Mouse (Mus musculus): ENCODE measurements around the gene Zfp944. TPM values are rescaled to one million over a fixed set of nuclear protein-coding genes. Genes with fewer than 3 reads are reported as not detected.
"Not testable (repeated sequence)": the region's sequence is repeated elsewhere in the genome, so short reads cannot be mapped to it uniquely, and the experiment has no call there.

The Zfp944 gene
- polyA plus RNA-seq (2015; fragmentation: Nextera tagmentation; extraction: Ambion mirVana): 20.9 and 24.5 TPM in 2 replicates

DNA sequence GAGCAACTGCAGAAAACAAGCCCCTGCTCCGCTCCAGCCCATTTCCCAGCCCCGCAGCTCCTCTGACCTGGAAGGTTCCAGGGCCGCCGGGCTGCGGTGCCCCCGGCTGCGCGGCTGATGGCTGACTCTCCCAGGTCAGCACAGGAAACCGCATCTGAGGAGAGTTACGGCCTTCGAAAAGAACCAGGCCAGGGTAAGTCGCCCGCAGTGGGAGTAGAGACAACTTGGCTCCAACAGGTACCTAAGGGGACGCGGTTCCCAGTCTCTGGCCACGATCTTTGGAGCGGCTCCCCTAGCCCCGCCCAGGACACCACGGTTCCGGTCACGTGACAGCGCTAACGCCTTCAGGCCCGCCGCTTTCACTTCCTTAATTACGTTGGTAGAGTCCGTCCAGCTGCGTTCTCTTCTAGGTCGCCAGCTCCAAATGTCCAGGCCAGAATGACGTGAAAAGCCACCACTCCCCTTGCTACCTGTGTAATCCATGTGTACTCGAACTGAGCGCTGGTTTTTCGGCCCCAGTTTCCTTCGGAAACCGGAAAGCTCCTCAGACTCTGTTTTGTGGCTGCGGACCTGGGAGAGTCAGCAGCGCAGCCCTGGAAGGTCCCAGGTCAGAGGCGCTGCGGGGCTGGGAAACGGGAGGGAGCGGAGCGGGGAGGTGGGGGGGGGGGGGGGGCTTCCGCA lies at the start of gene Zfp944, which contains the start of gene Zfp758:
Gene Zfp944 (minus strand): TSS at position 300 of the 681 bp plus-strand sequence.
Gene Zfp758 (plus strand): TSS at position 353 of the 681 bp plus-strand sequence.
- Histone ChIP-seq H3K9ac (replicated peaks; ENCODE audit: low read depth, low read length) (peak within 1 kb of the TSS; percentile 73), H3K27ac (ENCODE audit: low read length) (peak within 1 kb of the TSS; percentile 33; the same call in 1 of the 2 replicates), H3K4me2 (ENCODE audit: low read length) (peak within 1 kb of the TSS; percentile 64), H3K4me3 (replicated peaks; ENCODE audit: low read length) (peak within 1 kb of the TSS; percentile 64), H3K4me1 (replicated peaks; ENCODE audit: control insufficient read depth, insufficient read depth, low read length) (peaks cover 14% of the 10 kb centered on the region)
- not testable (repeated sequence) for H3K9me3 ChIP-seq (ENCODE audit: control insufficient read depth, low read length); H3K36me3 ChIP-seq (ENCODE audit: control insufficient read depth, insufficient read depth); H3K27me3 ChIP-seq (replicated peaks; ENCODE audit: control insufficient read depth, insufficient read depth, low read length)
- 0% methylated on average over 24 of the region's 43 CpGs for WGBS
- peak; percentile 97 for ATAC-seq

DNA sequence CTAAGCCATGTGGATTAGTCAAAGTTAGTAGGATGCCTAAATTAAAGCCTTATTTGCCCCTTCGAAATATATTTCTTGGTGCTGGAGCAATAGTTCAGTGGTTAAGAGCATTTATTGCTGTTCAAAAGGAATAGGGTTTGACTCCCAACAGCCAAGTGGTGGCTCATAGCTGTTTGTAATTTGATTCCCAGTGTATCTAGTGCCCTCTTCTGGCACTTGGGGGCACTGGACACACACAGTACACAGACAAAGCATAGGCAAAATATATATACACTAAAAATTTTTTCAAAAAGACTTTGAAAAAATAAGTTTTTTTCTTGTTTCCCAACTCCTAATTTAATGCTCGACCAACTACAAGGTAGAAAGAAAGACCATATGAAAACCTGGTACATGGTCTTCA lies 49.6 kb upstream of the Zfp944 start:
- WGBS: 74% methylated on average over 2 of the region's 2 CpGs
- no peaks in the 10 kb centered on the region for H3K36me3 ChIP-seq (ENCODE audit: control insufficient read depth, insufficient read depth)
- no peaks in the 10 kb centered on the region for H3K4me1 ChIP-seq (replicated peaks; ENCODE audit: control insufficient read depth, insufficient read depth, low read length)
- H3K4me3 ChIP-seq (replicated peaks; ENCODE audit: low read length): no peak overlapping the region
- no peaks in the 10 kb centered on the region for H3K27me3 ChIP-seq (replicated peaks; ENCODE audit: control insufficient read depth, insufficient read depth, low read length)
- H3K4me2 ChIP-seq (ENCODE audit: low read length): no peak overlapping the region
- no peak overlapping the region for H3K27ac ChIP-seq (ENCODE audit: low read length)
- no peaks in the 10 kb centered on the region for H3K9me3 ChIP-seq (ENCODE audit: control insufficient read depth, low read length)
- no peak for ATAC-seq
- H3K9ac ChIP-seq (replicated peaks; ENCODE audit: low read depth, low read length): no peak overlapping the region

DNA sequence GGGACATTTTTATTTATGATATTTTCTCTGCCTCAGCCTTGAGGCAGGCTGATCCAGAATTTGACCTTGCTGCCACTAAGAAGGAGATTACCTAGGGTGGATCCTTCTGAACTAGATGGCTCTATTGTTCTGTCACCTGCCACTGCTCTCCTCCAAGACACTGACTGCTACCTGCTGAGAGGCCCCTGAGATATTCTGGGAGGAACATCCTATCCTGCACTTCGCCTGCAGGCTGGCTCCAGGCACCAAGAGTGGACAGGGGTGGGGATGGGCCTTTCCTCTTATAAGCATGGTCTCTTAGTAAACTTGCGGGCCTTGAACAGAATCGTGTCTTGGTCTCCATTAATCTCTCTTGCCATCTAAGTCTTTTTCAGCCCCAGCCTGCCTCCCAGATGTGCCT lies 2.7 kb upstream of the Zfp944 start:
- ATAC-seq: no peak
- H3K4me3 ChIP-seq (replicated peaks; ENCODE audit: low read length): no peak overlapping the region
- no peak overlapping the region for H3K9ac ChIP-seq (replicated peaks; ENCODE audit: low read depth, low read length)
- peaks cover 14% of the 10 kb centered on the region for H3K4me1 ChIP-seq (replicated peaks; ENCODE audit: control insufficient read depth, insufficient read depth, low read length)
- H3K27me3 ChIP-seq (replicated peaks; ENCODE audit: control insufficient read depth, insufficient read depth, low read length): no peaks in the 10 kb centered on the region
- H3K27ac ChIP-seq (ENCODE audit: low read length): no peak overlapping the region
- no peak overlapping the region for H3K4me2 ChIP-seq (ENCODE audit: low read length)
- peaks cover 20% of the 10 kb centered on the region for H3K9me3 ChIP-seq (ENCODE audit: control insufficient read depth, low read length)
- H3K36me3 ChIP-seq (ENCODE audit: control insufficient read depth, insufficient read depth): peaks cover 7% of the 10 kb centered on the region
- WGBS: 90% methylated on average over 3 of the region's 3 CpGs

DNA sequence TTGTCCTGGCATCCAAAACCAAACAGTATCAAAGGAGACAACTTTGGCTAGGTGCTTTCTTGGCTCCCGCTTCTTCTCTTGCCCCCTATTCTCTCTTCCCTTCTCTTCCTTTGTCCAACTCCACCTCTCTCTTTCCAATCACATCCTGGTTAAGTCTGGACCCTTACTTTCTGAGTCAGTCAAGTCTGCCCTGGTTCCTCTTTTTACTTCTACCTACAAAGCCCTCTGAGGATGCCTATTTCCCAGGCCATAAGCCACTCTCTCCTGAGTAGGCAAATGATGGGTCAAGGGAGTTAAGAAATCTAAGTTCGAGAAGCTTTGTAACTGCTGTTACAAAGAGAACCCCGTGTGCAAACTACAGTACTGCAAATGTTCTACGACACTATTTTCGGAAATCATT lies 628 bp downstream of the Zfp944 start:
- ATAC-seq: peak; percentile 14; the same call in 1 of the 2 replicates
- H3K27ac ChIP-seq (ENCODE audit: low read length): no peak overlapping the region
- no peaks in the 10 kb centered on the region for H3K27me3 ChIP-seq (replicated peaks; ENCODE audit: control insufficient read depth, insufficient read depth, low read length)
- peak overlapping the region; percentile 64 for H3K4me3 ChIP-seq (replicated peaks; ENCODE audit: low read length)
- H3K9ac ChIP-seq (replicated peaks; ENCODE audit: low read depth, low read length): peak overlapping the region; percentile 26; the same call in 1 of the 2 replicates
- peak overlapping the region; percentile 64 for H3K4me2 ChIP-seq (ENCODE audit: low read length)
- peaks cover 6% of the 10 kb centered on the region; the same call in 1 of the 2 replicates for H3K9me3 ChIP-seq (ENCODE audit: control insufficient read depth, low read length)
- H3K4me1 ChIP-seq (replicated peaks; ENCODE audit: control insufficient read depth, insufficient read depth, low read length): peaks cover 14% of the 10 kb centered on the region
- peaks cover 4% of the 10 kb centered on the region; the same call in 1 of the 2 replicates for H3K36me3 ChIP-seq (ENCODE audit: control insufficient read depth, insufficient read depth)
- 28% methylated on average over 5 of the region's 5 CpGs for WGBS

DNA sequence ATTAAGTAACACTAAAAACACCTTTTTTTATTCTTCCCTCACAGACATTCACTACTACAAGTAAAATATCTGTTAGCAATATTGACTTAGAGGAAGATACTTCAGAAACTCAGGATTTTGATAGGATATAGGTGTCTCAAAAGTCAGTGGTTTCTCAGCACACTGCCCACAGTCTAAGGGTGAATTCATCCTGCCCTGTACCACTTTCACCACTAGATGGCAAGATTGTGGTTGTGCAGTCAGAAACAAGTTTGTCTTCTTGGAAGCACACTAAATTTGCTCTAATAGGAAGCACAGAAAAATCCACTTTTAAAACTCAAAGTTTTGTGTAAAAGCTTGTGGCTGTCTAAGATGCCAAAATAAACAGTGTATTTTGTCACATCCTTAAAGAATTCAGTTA lies 8.4 kb downstream of the Zfp944 start:
- Histone ChIP-seq H3K9me3 (ENCODE audit: control insufficient read depth, low read length) (no peaks in the 10 kb centered on the region), H3K4me1 (replicated peaks; ENCODE audit: control insufficient read depth, insufficient read depth, low read length) (no peaks in the 10 kb centered on the region)

DNA sequence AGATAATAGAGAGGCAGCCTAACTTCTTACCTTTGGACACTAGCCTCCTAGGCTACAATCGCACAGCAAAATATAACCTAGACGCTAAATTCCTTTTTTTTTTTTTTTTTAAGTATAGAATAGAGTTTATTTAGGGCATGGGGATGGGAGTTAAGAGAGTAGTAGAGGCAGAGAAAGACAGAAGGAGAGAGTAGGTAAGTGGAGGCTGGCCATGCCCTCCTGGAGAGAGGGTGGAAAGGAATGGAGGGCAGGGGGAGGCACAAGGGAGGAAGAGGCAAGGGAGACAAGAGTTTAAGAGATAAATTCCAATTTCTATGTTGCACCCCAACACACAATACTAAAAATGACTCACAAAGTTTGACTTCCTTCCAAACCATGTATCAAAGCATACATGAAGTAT lies 46.0 kb downstream of the Zfp944 start:
- WGBS: 20% methylated on average over 2 of the region's 2 CpGs
- not testable (repeated sequence) for H3K27ac ChIP-seq (ENCODE audit: low read length); H3K36me3 ChIP-seq (ENCODE audit: control insufficient read depth, insufficient read depth); H3K27me3 ChIP-seq (replicated peaks; ENCODE audit: control insufficient read depth, insufficient read depth, low read length); H3K4me1 ChIP-seq (replicated peaks; ENCODE audit: control insufficient read depth, insufficient read depth, low read length); H3K9me3 ChIP-seq (ENCODE audit: control insufficient read depth, low read length); ATAC-seq
- peak overlapping the region; percentile 58 for H3K4me2 ChIP-seq (ENCODE audit: low read length)
- peak overlapping the region; percentile 60 for H3K4me3 ChIP-seq (replicated peaks; ENCODE audit: low read length)
- H3K9ac ChIP-seq (replicated peaks; ENCODE audit: low read depth, low read length): peak overlapping the region; percentile 50

More for the DNA sequence above, 8.4 kb downstream of the Zfp944 start:
- Histone ChIP-seq H3K4me2 (ENCODE audit: low read length) (no peak overlapping the region), H3K36me3 (ENCODE audit: control insufficient read depth, insufficient read depth) (peaks cover 9% of the 10 kb centered on the region), H3K9ac (replicated peaks; ENCODE audit: low read depth, low read length) (no peak overlapping the region), H3K4me3 (replicated peaks; ENCODE audit: low read length) (no peak overlapping the region), H3K27me3 (replicated peaks; ENCODE audit: control insufficient read depth, insufficient read depth, low read length) (no peaks in the 10 kb centered on the region), H3K27ac (ENCODE audit: low read length) (no peak overlapping the region)
- ATAC-seq: no peak

DNA sequence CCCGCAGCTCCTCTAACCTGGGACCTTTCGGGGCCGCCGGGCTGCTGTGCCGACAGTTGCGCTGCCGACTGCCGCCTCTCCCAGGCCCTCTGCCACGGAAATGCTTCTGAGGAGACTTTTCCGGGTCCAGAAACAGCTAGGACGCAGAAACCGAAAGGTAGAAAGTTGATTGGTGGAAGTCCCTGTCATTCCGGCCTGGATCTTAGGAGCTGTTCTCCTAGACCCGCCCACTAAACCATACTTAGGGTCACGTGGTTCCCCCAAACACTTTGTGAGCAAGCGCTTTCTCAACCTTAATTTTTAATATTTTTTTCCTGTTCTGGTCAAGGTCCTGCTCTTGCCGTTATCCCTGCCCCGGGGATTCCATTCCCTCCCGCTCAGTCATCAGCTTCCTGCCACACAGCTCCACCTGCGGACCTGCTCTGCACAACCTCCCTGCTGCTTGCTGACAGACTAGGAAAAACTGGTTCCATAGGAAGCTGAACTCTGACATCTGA lies 46.4 kb downstream of the Zfp944 start, which contains the start of gene CT030661.1:
Gene CT030661.1 (minus strand): TSS at position 108 of the 497 bp plus-strand sequence.
- not testable (repeated sequence) for H3K36me3 ChIP-seq (ENCODE audit: control insufficient read depth, insufficient read depth); H3K27me3 ChIP-seq (replicated peaks; ENCODE audit: control insufficient read depth, insufficient read depth, low read length); H3K4me1 ChIP-seq (replicated peaks; ENCODE audit: control insufficient read depth, insufficient read depth, low read length); H3K9me3 ChIP-seq (ENCODE audit: control insufficient read depth, low read length)
- peak; percentile 99 for ATAC-seq
- Histone ChIP-seq H3K4me2 (ENCODE audit: low read length) (peak within 1 kb of the TSS; percentile 58), H3K27ac (ENCODE audit: low read length) (0 out of 2 replicates have a peak within 1 kb of the TSS, but pooled peaks have one; percentile 47), H3K9ac (replicated peaks; ENCODE audit: low read depth, low read length) (peak within 1 kb of the TSS; percentile 65), H3K4me3 (replicated peaks; ENCODE audit: low read length) (peak within 1 kb of the TSS; percentile 60)
- under 1% methylated on average over 20 of the region's 20 CpGs for WGBS

DNA sequence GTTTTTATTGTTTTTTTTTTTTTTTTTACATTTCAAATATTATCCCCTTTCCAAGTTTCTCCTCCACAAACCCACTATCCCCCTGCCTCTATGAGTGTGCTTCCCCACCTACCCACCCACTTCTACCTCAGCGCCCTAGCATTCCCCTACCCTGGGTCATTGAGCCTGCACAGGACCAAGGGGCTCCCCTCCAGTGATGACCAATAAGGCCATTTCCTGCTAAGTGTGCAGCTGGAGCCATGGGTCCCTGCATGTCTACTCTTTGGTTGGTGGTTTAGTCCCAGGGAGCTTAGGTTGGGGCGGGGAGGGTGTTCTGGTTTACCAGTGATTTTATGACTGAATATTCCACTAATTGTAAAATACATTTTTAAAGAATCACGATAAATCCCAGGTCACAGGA lies 47.0 kb downstream of the Zfp944 start:
- H3K27ac ChIP-seq (ENCODE audit: low read length): not testable (repeated sequence)

More for the DNA sequence above, 47.0 kb downstream of the Zfp944 start:
- H3K9ac ChIP-seq (replicated peaks; ENCODE audit: low read depth, low read length): peak overlapping the region; percentile 65
- ATAC-seq: peak; percentile 68
- H3K4me1 ChIP-seq (replicated peaks; ENCODE audit: control insufficient read depth, insufficient read depth, low read length); H3K9me3 ChIP-seq (ENCODE audit: control insufficient read depth, low read length); H3K27me3 ChIP-seq (replicated peaks; ENCODE audit: control insufficient read depth, insufficient read depth, low read length); H3K36me3 ChIP-seq (ENCODE audit: control insufficient read depth, insufficient read depth): not testable (repeated sequence)
- peak overlapping the region; percentile 51 for H3K4me2 ChIP-seq (ENCODE audit: low read length)
- H3K4me3 ChIP-seq (replicated peaks; ENCODE audit: low read length): peak overlapping the region; percentile 60
- WGBS: 0% methylated on average over 3 of the region's 3 CpGs
